Mouse (Mus musculus) CH12F3 (cell line): ENCODE results near the gene Rgs10.

Source experiments
- in situ Hi-C: fragments of 300-500 bp; cut with MboI; formaldehyde crosslinking; loops from 2 replicates; pipeline ENCODE4 v1.14.3; 2020; ENCODE audit warnings: low sequenced_read_pairs

Rgs10 gene

DNA sequence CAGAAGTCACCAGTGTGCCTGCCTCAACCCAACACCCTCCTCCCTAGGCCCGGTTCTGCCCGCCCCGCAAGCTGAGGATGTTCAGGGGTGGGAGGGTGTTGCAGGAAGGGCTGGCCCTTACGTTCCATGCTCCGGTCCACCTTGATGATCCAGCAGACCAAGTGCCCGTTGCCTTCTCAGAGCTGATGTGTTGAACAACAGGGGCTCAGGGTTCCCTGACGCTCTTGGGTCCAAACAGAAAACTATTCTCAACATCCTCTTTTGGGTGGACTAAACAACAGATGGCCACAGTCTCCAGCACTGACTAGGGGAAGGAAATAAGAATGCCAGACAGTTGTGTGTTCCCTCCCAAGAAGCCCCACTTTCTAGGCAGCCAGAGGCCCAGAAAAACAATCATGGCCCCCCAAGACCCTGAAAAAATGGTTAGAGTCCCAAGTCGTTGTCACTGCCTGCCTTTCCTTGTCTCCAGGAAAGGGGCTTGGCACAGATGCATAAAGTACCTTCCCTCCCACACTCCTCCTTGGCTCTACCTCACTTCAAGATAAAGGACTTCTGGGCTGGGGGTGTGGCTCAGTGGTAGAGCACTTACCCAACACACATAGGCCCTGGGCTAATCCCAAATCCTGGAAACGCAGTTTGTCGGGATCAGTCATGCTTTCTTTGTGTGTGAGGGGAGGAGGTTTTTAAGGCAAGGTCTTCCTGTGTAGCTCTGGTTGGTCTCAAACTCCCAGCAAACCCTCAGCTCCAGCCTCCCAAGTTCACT lies 6.3 kb downstream of the Rgs10 start:
- in situ Hi-C loops, result no loop called here

DNA sequence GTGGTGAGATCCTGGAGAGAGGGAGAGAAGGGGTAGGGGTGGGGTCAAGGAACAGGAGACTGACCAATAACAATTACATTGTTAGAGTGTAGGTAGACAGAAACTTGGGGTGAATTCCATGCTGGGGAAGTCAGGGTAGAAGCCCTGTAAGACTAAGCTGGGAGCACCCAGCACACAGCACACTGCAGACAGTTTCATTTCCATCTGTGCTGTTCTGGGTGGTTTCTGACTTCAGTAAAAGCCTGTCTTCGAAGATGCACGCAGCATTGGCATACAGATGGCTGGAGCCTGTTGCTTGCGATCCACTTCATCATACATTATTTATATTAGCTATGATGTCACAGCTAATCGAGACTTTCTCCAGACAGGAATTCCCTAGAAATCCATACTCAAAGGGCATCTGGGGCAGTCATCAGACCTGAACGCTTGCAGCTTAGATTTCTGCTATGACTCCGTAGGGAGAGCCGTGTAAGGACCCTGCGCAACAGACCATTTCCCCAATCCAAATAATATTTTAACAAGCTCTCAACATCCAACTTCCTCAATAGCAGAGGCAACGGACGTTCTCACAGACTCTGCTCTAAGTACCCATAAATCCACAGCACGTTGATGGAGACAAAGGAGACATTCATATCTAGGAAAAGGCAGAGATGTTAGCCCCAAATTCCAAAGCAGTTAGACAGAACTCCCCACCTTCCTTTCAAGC lies 7.7 kb downstream of the Rgs10 start:
- in situ Hi-C loops, result no loop called here

DNA sequence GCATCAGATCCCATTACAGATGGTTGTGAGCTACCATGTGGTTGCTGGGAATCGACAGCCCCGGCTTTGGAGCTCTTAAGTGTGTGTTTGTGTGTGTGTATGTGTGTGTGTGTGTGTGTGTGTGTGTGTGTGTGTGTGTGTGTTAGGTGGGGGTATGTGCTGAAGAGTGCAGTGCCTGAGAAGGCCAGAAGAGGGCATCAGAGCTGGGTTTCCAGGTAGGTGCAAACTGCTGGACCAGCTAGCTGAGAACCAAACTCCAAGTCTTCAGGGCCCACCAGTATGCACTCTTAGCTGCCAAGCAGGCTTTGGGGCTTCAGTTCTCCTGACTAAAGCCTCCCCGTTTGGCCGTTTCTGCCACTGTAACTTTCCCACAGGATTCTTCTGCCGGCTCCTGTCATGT lies 10.3 kb downstream of the Rgs10 start:
- in situ Hi-C loops, result no loop called here

GRCm38 (mm10) chr7:128403988-128404387 lies 14.6 kb downstream of the Rgs10 start:
- in situ Hi-C loops, result no loop called here

GRCm38 (mm10) chr7:128403586-128403985 lies 15.0 kb downstream of the Rgs10 start:
- in situ Hi-C loops, result no loop called here

- in situ Hi-C loops, result no loop called here
These were observed 15.4 kb downstream of the Rgs10 start for GRCm38 (mm10) chr7:128403128-128403527.

DNA sequence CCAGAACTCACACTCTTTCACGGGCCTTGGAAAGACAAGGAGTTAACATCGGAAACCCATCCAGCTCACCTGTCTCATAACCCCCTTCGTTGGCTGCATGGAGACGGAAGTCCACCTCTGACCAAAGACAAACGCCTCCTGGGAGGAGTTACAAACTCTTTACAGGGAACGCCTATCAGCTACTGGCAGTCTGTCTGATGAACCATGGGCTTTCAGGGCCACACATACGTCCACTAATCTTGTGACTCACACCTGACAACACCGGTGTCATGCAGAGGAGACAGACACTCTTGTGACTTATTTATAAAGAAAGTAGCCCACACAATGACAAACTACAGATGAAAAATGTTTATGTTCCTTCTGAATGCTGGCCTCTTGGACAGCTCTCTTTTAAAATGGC lies 16.0 kb downstream of the Rgs10 start:
- in situ Hi-C loops, result no loop called here

DNA sequence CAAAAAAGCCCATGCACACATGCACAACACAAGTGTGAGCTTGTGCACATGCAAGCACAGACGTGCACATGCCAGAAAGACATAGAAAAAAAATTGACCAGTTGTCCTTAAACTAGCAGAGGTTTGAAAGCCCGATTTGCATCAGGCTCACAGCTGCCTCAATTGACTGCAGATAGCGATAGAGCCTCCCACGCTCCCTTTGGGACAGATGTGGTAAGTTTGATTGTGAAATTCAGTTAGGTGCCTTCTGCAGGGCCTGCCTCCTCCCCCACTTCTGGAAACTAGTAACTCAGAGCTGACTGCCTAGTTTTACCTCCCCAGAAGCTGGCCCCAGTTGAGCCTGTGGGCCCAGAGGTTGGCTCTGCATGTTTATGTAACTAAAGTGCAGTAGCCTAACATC lies 19.9 kb downstream of the Rgs10 start:
- in situ Hi-C loops, result no loop called here

DNA sequence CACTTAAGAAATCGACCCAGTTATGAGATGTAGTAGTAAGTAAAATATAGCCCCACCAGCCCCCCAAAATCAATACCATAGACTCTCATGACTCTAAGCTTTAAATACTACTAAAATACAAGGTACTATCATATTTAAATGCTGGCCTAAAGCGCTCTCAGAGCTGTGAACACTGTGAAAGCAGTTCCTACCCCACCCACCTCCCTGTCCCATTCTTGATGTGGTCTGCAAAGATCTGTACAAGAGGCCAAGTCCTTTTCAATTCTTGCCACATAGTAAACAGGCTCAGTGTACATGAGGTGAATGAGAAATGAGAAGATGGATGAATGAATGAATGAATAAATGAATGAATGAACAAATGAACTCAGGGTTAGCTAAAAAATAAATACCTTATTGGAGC lies 21.5 kb downstream of the Rgs10 start:
- in situ Hi-C loops, result no loop called here

DNA sequence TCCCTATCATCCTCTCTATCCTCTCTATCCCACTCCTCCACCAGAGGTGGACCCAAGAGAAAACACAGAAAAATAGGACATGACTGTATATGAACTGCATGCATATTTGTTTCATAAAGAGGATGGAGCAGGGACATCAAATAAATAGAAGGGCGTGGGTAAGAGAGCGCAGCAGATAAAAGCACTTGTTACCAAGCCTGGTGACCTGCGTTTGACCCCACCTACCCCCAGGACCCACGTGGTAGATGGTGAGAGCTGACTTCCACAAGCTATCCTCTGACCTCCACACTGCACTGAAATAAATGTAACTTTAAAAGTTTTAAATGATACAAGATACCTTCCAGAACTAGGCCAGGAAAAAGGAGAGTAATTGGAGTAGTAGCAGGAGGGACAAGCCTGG lies 24.8 kb downstream of the Rgs10 start:
- in situ Hi-C loops, result no loop called here

GRCm38 (mm10) chr7:128392972-128393314 lies 25.6 kb downstream of the Rgs10 start:
- in situ Hi-C loops, result no loop called here

GRCm38 (mm10) chr7:128392071-128392971 lies 26.2 kb downstream of the Rgs10 start:
- in situ Hi-C loops, result no loop called here

GRCm38 (mm10) chr7:128391267-128392057 lies 27.1 kb downstream of the Rgs10 start:
- in situ Hi-C loops, result no loop called here

GRCm38 (mm10) chr7:128388968-128389367 lies 29.6 kb downstream of the Rgs10 start:
- in situ Hi-C loops, result no loop called here

DNA sequence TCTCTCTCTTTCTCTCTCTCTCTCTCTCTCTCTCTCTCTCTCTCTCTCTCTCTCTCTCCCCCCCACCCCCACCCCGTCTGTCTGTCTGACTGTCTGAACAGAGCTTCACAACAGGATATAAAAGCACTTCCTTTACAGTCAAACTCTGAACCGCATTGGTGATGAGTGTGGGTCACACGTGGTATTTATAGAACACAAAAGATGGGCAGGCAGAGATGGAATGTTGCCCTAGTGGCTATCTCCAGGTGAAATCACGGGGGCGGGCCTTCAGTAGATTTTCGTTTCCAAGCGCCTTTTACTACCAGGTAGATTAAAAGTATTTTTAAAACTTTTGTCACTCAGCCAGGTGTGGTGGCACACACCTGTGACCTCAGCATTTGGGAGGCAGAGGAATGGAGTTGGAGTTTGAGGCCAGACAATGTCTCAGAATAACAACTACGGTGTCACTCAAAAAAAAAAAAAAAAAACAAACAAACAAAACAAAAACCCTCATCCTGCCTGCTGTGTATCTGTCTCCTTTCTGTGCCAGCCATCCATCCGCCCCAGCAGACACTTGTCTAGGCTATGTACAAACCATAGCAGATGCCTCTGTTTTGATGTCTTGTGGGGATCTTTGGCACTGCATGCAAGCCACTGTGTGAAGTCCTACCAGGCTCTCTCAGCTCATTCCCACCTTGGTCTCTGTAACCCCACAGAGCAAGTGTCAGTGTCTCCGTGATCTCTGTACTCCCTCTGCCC lies 34.7 kb downstream of the Rgs10 start:
- in situ Hi-C loops, result no loop called here

DNA sequence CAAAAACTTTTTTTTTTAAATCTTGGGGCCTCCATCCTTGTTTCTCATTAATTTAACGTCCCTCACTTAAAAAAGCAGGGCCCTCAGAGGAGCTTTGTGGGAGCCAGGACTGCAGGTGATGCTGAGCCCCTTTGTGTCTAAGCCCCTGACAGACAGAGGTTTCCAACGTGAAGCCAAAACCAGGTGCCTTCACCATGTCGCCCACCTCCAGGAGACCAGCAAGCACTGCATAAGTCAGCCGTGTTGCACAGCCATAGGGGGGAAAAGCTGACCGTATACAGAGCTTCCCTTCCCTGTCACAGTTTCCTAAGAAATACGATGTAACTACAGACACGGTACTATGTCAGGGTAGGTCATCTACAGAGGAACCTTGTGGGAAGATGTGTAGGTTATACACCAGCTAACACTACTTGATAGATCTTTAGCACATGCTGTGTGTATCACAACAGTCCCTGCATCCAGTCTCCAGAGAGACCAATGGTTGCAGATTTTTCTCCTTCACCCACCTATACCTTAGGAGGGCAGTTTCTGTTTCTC lies 35.3 kb downstream of the Rgs10 start:
- in situ Hi-C loops, result no loop called here

GRCm38 (mm10) chr7:128382527-128382860 lies 36.1 kb downstream of the Rgs10 start:
- in situ Hi-C loops, result no loop called here

DNA sequence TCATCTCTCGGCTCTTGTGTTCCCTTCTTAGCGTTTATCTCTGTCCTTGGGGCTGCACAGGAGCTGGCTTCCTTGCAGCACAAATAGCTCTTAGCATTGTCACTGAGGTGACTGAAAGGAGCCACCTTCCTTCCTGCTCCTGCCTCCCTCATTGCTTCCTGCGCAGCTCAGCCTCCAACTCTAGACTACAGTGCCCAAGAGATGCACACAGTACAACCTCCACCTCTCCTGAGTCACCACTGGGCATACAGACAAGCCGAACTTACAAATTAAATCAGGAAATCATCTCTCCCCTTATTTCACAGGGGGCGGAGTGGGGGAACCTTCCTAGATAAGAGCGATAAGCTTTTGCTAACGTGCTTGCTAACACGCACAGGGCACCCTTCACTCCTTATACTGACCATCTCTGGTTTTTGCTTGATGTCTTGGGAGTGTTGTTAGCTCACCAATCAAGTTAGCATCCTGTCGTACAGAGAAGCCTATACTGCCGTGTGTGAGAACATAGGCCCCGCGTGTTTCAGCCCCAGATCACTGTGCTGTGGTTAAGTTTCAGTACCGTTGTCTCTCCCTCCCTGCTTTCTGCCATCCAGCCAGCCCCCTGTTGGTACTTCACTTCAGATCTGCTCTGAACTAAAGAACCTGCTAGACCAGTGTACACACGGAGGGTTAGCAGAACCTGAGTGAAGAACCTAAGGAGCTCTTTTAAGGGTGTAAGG lies 36.6 kb downstream of the Rgs10 start:
- in situ Hi-C loops, result no loop called here

- in situ Hi-C loops, result no loop called here
These were observed 37.6 kb downstream of the Rgs10 start for GRCm38 (mm10) chr7:128381001-128381400.
